Mouse (Mus musculus): ENCODE measurements around the gene Gpr61.

The Gpr61 gene

GRCm38 (mm10) chr3:108123242-108123641 is 31.4 kb downstream of the Gpr61 start:
- POLR2A ChIA-PET, result interaction anchor here in 1 of 4 experiments (1.3 kb wide), 1 partner anchor 27 kb away, joined by 3 read pairs; no protein-coding TSS in a partner anchor
- CTCF ChIA-PET, result no interaction called here

GRCm38 (mm10) chr3:108121101-108121500 is 33.6 kb downstream of the Gpr61 start:
- POLR2A ChIA-PET, result interaction anchor here in 1 of 4 experiments (1.2 kb wide), 1 partner anchor 15 kb away, joined by 3 read pairs; no protein-coding TSS in a partner anchor
- CTCF ChIA-PET, result no interaction called here

- CTCF ChIA-PET, result no interaction called here
- POLR2A ChIA-PET, result no interaction called here
Observed at GRCm38 (mm10) chr3:108117465-108117864, 37.2 kb downstream of the Gpr61 start.

GRCm38 (mm10) chr3:108113591-108114289 is 40.9 kb downstream of the Gpr61 start:
- ChIA-PET CTCF (no interaction called here), POLR2A (interaction anchor here in 3 of 4 experiments (0.5 to 1.7 kb wide), 4 partner anchors 27 to 478 kb away, joined by 3 to 4 read pairs (median 4); partner anchors contain the start of genes Ampd2 (in 1 of the 3) and Atxn7l2 (in 1 of the 3))

GRCm38 (mm10) chr3:108112666-108113065 is 42.0 kb downstream of the Gpr61 start:
- POLR2A ChIA-PET, result interaction anchor here in 3 of 4 experiments (0.6 to 1.7 kb wide), 6 partner anchors 15 to 104 kb away, joined by 3 to 5 read pairs (median 4); partner anchors contain the start of genes Ampd2 (in 1 of the 3) and Gnat2 (in 1 of the 3)
- CTCF ChIA-PET, result no interaction called here

- POLR2A ChIA-PET, result interaction anchor here in 2 of 4 experiments (1.0 to 1.7 kb wide), 3 partner anchors 15 to 103 kb away, joined by 3 to 4 read pairs (median 3); partner anchors contain the start of gene Ampd2 (in 1 of the 2)
Observed at GRCm38 (mm10) chr3:108112246-108112645, 42.4 kb downstream of the Gpr61 start.

GRCm38 (mm10) chr3:108111320-108111719 is 43.4 kb downstream of the Gpr61 start:
- ChIA-PET CTCF (no interaction called here), POLR2A (interaction anchor here in 1 of 4 experiments (1.3 kb wide), 1 partner anchor 23 kb away, joined by 5 read pairs; no protein-coding TSS in a partner anchor)

More at GRCm38 (mm10) chr3:108112246-108112645, 42.4 kb downstream of the Gpr61 start:
- CTCF ChIA-PET, result no interaction called here

GRCm38 (mm10) chr3:108105281-108105680 is 49.4 kb downstream of the Gpr61 start:
- ChIA-PET POLR2A (interaction anchor here in 2 of 4 experiments (0.8 to 1.9 kb wide), 2 partner anchors 18 to 166 kb away, joined by 3 to 7 read pairs; no protein-coding TSS in a partner anchor), CTCF (no interaction called here)

- ChIA-PET CTCF (no interaction called here), POLR2A (interaction anchor here in 1 of 4 experiments (0.6 to 1.0 kb wide), 2 partner anchors 9 to 34 kb away, joined by 3 to 4 read pairs; partner anchors contain the start of gene Gnat2)
Observed at GRCm38 (mm10) chr3:108102075-108102474, 52.6 kb downstream of the Gpr61 start.

GRCm38 (mm10) chr3:108101594-108101993 is 53.1 kb downstream of the Gpr61 start:
- POLR2A ChIA-PET, result interaction anchor here in 1 of 4 experiments (1.0 to 1.5 kb wide), 2 partner anchors 9 to 17 kb away, joined by 3 to 6 read pairs; partner anchors contain the start of gene Gnat2
- CTCF ChIA-PET, result interaction anchor here in 2 of 4 experiments (0.6 kb wide), 3 partner anchors 9 to 581 kb away, joined by 3 to 8 read pairs (median 3); no protein-coding TSS in a partner anchor

All from embryonic stem cell, embryonic (primary cell).